Mouse (Mus musculus): ENCODE data around the gene Zfp541. TPM values are rescaled to one million over a fixed set of nuclear protein-coding genes. Genes with fewer than 3 reads are reported as not detected.

Gene Zfp541
- polyA plus RNA-seq, 1 experiment: not detected

- Histone ChIP-seq H3K4me3 (ENCODE audit: low read depth, low read length) (no peak overlapping the region), H3K9me3 (replicated peaks; ENCODE audit: control insufficient read depth, insufficient read depth, low read length, poor library complexity, severe bottlenecking) (no peaks in the 10 kb centered on the region), H3K27me3 (ENCODE audit: control insufficient read depth, insufficient read depth, low read length, poor library complexity, severe bottlenecking) (no peaks in the 10 kb centered on the region), H3K4me1 (ENCODE audit: control insufficient read depth, insufficient read depth, low read length) (no peaks in the 10 kb centered on the region), H3K27ac (ENCODE audit: insufficient read depth, low read length) (no peak overlapping the region), H3K36me3 (ENCODE audit: control insufficient read depth, insufficient read depth, low read length, poor library complexity, severe bottlenecking) (no peaks in the 10 kb centered on the region), H3K9ac (ENCODE audit: low read depth, poor library complexity, severe bottlenecking) (no peak overlapping the region)
- no peak for TF ChIP-seq EP300 (IDR thresholded peaks at IDR 0.05; ENCODE audit: insufficient read depth, low read depth, low read length)
- no peak for TF ChIP-seq CTCF (IDR thresholded peaks at IDR 0.05; ENCODE audit: low read depth, low read length)
- TF ChIP-seq POLR2A (IDR thresholded peaks at IDR 0.05; ENCODE audit: insufficient read depth, low read length): no peak
These were observed 18.5 kb upstream of the Zfp541 start for GRCm38 (mm10) chr7:16042850-16043775.

- Histone ChIP-seq H3K4me3 (ENCODE audit: low read depth, low read length) (no peak overlapping the region), H3K27ac (ENCODE audit: insufficient read depth, low read length) (no peak overlapping the region)
- TF ChIP-seq POLR2A (IDR thresholded peaks at IDR 0.05; ENCODE audit: insufficient read depth, low read length): no peak
- TF ChIP-seq EP300 (IDR thresholded peaks at IDR 0.05; ENCODE audit: insufficient read depth, low read depth, low read length): no peak
- no peak for TF ChIP-seq CTCF (IDR thresholded peaks at IDR 0.05; ENCODE audit: low read depth, low read length)
These were observed 17.7 kb upstream of the Zfp541 start for GRCm38 (mm10) chr7:16043861-16044435.

GRCm38 (mm10) chr7:16044531-16044930 is 17.1 kb upstream of the Zfp541 start:
- no peaks in the 10 kb centered on the region for H3K9me3 ChIP-seq (replicated peaks; ENCODE audit: control insufficient read depth, insufficient read depth, low read length, poor library complexity, severe bottlenecking)
- H3K4me3 ChIP-seq (ENCODE audit: low read depth, low read length): no peak overlapping the region
- no peak overlapping the region for H3K27ac ChIP-seq (ENCODE audit: insufficient read depth, low read length)
- no peaks in the 10 kb centered on the region for H3K4me1 ChIP-seq (ENCODE audit: control insufficient read depth, insufficient read depth, low read length)
- H3K9ac ChIP-seq (ENCODE audit: low read depth, poor library complexity, severe bottlenecking): no peak overlapping the region
- TF ChIP-seq EP300 (IDR thresholded peaks at IDR 0.05; ENCODE audit: insufficient read depth, low read depth, low read length) (no peak), POLR2A (IDR thresholded peaks at IDR 0.05; ENCODE audit: insufficient read depth, low read length) (no peak), CTCF (IDR thresholded peaks at IDR 0.05; ENCODE audit: low read depth, low read length) (no peak)
- no peaks in the 10 kb centered on the region for H3K36me3 ChIP-seq (ENCODE audit: control insufficient read depth, insufficient read depth, low read length, poor library complexity, severe bottlenecking)
- H3K27me3 ChIP-seq (ENCODE audit: control insufficient read depth, insufficient read depth, low read length, poor library complexity, severe bottlenecking): no peaks in the 10 kb centered on the region

More at GRCm38 (mm10) chr7:16043861-16044435, 17.7 kb upstream of the Zfp541 start:
- H3K9me3 ChIP-seq (replicated peaks; ENCODE audit: control insufficient read depth, insufficient read depth, low read length, poor library complexity, severe bottlenecking): no peaks in the 10 kb centered on the region
- no peaks in the 10 kb centered on the region for H3K36me3 ChIP-seq (ENCODE audit: control insufficient read depth, insufficient read depth, low read length, poor library complexity, severe bottlenecking)
- no peak overlapping the region for H3K9ac ChIP-seq (ENCODE audit: low read depth, poor library complexity, severe bottlenecking)
- H3K4me1 ChIP-seq (ENCODE audit: control insufficient read depth, insufficient read depth, low read length): no peaks in the 10 kb centered on the region
- no peaks in the 10 kb centered on the region for H3K27me3 ChIP-seq (ENCODE audit: control insufficient read depth, insufficient read depth, low read length, poor library complexity, severe bottlenecking)

- TF ChIP-seq CTCF (IDR thresholded peaks at IDR 0.05; ENCODE audit: low read depth, low read length) (no peak), POLR2A (IDR thresholded peaks at IDR 0.05; ENCODE audit: insufficient read depth, low read length) (no peak), EP300 (IDR thresholded peaks at IDR 0.05; ENCODE audit: insufficient read depth, low read depth, low read length) (no peak)
- Histone ChIP-seq H3K4me3 (ENCODE audit: low read depth, low read length) (no peak overlapping the region), H3K27me3 (ENCODE audit: control insufficient read depth, insufficient read depth, low read length, poor library complexity, severe bottlenecking) (no peaks in the 10 kb centered on the region), H3K9ac (ENCODE audit: low read depth, poor library complexity, severe bottlenecking) (no peak overlapping the region), H3K9me3 (replicated peaks; ENCODE audit: control insufficient read depth, insufficient read depth, low read length, poor library complexity, severe bottlenecking) (no peaks in the 10 kb centered on the region), H3K4me1 (ENCODE audit: control insufficient read depth, insufficient read depth, low read length) (no peaks in the 10 kb centered on the region), H3K36me3 (ENCODE audit: control insufficient read depth, insufficient read depth, low read length, poor library complexity, severe bottlenecking) (no peaks in the 10 kb centered on the region), H3K27ac (ENCODE audit: insufficient read depth, low read length) (no peak overlapping the region)
These were observed 16.1 kb upstream of the Zfp541 start for GRCm38 (mm10) chr7:16045538-16045937.

GRCm38 (mm10) chr7:16046101-16046480 is 15.5 kb upstream of the Zfp541 start:
- H3K9me3 ChIP-seq (replicated peaks; ENCODE audit: control insufficient read depth, insufficient read depth, low read length, poor library complexity, severe bottlenecking): no peaks in the 10 kb centered on the region
- H3K4me1 ChIP-seq (ENCODE audit: control insufficient read depth, insufficient read depth, low read length): no peaks in the 10 kb centered on the region
- no peaks in the 10 kb centered on the region for H3K27me3 ChIP-seq (ENCODE audit: control insufficient read depth, insufficient read depth, low read length, poor library complexity, severe bottlenecking)
- TF ChIP-seq CTCF (IDR thresholded peaks at IDR 0.05; ENCODE audit: low read depth, low read length): no peak
- no peak for TF ChIP-seq EP300 (IDR thresholded peaks at IDR 0.05; ENCODE audit: insufficient read depth, low read depth, low read length)
- no peak for TF ChIP-seq POLR2A (IDR thresholded peaks at IDR 0.05; ENCODE audit: insufficient read depth, low read length)
- H3K36me3 ChIP-seq (ENCODE audit: control insufficient read depth, insufficient read depth, low read length, poor library complexity, severe bottlenecking): no peaks in the 10 kb centered on the region
- H3K4me3 ChIP-seq (ENCODE audit: low read depth, low read length): peak overlapping the region; percentile 93
- H3K27ac ChIP-seq (ENCODE audit: insufficient read depth, low read length): no peak overlapping the region
- peak overlapping the region; percentile 91 for H3K9ac ChIP-seq (ENCODE audit: low read depth, poor library complexity, severe bottlenecking)

Data from ES-Bruce4 (cell line).